Mouse (Mus musculus) gastrocnemius, adult 18-20 months (tissue): Measurements from ENCODE around the gene Mgarp. TPM values are rescaled to one million over a fixed set of nuclear protein-coding genes. Genes with fewer than 3 reads are reported as not detected.
"Not testable (repeated sequence)": the region's sequence is repeated elsewhere in the genome, so short reads cannot be mapped to it uniquely, and the experiment has no call there.

Experiments
- DNase-seq: peaks from one replicate; pipeline ENCODE4 v3.0.0; 2021; ENCODE audit warnings: low spot score
- long read RNA-seq, 2 experiments: library from polyadenylated mRNA; stranded (forward); transcript quantifications; one replicate each; pipeline ENCODE4 v2.0.0; 2021
- total RNA-seq, 2 experiments: library from RNA; stranded (reverse); gene quantifications; 2 replicates each; pipeline ENCODE4 v1.2.3; 2021

Gene Mgarp
- total RNA-seq = under 1 TPM in 1 of 2 experiments, not detected in 1; 0.25 TPM
- long read RNA-seq, experiment 1 = 0 reads
- long read RNA-seq, experiment 2, partial matches to known transcripts = 0 of 1 reads
- long read RNA-seq, experiment 2, other reads (novel, unspliced or antisense) = 0 of 1 reads

DNA sequence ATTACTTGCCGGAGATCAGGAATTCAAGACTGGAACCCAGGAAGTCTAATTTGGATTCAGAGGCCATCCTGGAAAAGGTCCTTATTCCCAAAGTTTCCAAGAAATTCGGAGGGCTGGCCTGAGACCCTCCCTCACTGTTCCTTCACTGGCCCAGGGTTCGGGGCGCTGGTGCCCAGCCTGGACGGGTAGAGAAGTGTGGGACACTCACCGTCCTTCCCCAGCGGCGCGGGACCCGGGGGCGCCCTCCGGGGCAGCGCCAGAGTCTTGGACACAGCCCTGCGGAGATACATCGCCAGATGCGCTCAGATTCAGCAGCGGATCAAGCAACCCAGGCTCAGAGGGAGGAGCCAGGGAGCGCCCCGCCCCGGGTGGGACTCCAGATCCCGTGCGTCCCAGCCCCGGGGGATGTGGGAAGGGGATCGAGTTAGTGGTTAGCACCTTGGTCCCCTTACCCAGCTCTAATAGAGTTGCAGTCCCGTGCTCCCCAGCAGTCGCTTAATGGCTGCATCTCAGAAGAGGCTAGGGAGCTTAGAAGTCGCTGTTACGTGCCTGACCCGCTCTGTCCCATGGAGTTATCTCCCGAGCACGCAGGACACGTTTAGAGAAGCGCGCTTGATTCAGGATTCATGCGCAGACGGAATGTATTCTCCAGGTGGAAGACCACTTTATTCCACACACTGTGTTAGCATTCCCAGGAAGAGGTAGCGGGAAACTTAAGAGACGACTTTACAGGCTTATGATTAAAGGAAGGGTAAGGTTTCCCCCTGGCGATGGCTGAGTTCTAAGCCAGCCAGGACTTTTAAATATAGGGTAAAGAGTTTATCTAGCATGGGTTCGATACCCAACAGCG is at the start of gene Mgarp:
Mgarp (minus strand) TSS at position 520 of the 850 bp plus-strand sequence.
- peak; percentile 55 for DNase-seq

DNA sequence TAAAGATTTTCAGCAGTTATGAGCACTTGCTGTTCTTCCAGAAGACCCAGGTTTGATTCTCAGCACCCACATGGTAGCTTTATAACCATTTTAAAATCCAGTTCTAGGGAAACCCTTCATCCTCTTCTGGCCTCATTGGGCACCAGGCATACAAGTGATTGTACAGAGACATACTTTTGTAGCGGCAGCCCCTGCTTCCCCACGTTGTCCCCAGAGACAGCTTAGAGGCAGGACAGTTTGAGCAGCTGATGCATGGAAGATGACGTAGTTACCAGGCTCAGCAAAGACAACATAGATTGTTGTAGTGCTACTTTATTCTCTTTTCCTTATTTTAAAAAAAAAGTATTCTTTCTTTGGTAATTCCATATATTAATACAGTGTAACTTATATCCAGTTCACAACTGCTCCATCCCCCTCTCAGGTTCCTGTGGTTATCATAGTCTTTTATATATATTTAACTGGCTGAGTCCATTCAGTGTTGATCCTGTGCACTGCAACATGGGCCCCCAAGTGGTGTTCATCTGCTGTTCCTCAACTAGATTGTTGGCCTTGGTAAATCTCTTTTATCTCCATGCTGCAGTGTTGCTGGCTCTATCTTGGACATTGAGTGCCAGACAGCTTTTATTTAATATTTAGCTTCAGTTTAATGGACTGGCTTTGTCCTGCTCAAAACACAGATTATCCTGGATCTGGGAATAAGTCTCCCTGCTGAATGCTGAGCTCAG is 38.5 kb upstream of the Mgarp start:
- no peak for DNase-seq

DNA sequence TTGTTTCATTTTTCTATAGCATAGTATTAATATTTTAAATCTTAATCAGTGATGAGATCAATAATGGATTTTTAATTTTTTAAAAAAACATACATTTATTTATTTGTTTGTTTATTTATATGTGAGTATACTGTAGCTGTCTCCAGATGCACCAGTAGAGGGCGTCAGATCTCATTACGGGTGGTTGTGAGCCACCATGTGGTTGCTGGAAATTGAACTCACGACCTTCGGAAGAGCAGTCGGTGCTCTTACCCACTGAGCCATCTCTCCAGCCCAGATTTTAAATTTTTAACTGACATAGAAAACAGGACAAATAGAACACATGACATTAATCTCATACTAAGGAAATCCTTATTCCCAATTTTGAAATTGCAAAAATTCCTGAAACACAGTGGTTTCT is 37.8 kb upstream of the Mgarp start:
- not testable (repeated sequence) for DNase-seq

DNA sequence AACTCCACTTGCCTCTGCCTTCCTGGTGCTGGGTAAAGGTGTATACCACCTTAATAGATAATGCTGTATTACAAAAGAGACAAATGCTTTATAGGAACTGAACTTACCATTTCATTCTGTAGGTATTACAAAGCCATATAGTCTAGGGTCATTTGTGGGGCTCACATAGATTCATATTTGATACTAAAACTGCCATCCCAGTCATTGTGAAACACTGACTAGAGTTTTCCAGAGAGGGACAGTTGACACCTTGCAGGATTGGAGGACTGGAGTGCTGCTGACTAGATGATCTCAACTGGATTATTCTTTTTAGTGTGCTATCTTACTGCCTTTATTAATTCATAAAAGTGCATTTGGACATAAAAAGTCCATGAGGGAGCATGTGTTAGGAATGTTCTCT is 28.9 kb upstream of the Mgarp start:
- DNase-seq = no peak

DNA sequence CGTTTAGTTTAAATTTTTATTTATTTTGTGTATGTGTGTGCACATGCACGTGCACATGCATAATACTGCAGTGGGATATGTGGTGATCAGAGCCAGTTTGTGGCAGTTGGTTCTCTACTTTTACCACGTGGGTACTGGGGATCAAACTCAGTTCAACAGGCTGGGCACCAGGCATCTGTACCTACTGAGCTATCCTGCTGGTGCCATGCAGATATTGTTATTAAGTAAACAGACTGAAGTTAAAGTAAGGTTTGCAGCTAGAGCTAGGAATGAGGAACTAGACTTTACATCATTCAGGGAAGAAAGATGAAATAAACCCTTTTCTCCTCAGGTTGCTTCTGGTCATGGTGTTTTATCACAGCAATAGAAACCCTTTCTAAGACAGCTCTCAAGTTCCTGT is 25.4 kb upstream of the Mgarp start:
- no peak for DNase-seq

DNA sequence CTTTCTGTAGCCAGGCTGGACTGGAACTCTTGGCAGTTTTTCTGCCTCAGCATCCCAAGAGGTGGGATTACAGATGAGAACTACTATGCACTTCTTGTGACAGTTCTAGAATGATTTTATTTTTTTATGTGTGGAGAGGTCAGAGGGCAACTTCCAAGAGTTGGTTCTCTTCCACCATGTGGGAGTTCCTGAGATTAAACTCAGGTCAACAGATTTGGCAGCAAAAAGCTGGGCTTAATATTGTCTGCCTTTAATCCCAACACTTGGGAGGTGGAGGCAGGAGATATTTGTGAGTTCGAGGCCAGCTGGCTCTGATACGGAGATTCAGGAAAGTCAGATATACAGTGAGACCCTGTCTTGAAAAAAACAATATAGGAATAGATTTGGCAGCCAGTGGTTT is 21.4 kb upstream of the Mgarp start:
- DNase-seq = no peak

DNA sequence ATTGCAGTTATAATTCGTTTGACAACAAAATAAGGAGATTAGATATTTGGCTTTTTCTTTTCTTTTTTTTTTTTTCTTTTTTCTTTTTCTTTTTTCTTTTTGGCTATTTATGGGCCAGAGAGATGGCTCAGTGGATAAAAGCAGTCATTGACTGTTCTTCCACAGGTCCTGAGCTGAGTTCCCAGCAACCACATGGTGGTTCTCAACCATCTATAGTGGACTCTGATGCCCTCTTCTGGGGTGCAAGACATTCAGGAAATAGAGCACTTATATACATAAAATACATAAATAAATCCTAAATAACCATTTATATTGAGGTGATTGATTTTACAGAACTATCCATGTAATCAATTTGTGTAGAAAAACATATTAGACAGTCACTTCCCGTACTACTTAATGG is 20.9 kb upstream of the Mgarp start:
- no peak for DNase-seq

DNA sequence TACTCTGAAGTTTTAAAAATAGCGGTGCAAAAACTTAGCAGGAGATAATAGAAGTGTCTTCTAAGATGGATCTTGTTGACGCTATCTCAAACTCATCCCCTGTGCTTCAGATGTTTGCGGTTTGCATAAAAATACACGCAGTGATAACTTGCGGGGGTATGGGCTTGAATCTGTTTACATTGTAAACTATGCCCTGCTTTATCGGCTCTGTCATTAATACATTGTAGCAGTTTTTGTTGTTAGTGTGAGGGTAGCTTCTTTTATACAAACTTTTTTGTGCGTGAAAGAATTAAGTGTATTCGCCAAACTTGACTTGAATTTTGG is 20.6 kb upstream of the Mgarp start:
- DNase-seq = no peak

DNA sequence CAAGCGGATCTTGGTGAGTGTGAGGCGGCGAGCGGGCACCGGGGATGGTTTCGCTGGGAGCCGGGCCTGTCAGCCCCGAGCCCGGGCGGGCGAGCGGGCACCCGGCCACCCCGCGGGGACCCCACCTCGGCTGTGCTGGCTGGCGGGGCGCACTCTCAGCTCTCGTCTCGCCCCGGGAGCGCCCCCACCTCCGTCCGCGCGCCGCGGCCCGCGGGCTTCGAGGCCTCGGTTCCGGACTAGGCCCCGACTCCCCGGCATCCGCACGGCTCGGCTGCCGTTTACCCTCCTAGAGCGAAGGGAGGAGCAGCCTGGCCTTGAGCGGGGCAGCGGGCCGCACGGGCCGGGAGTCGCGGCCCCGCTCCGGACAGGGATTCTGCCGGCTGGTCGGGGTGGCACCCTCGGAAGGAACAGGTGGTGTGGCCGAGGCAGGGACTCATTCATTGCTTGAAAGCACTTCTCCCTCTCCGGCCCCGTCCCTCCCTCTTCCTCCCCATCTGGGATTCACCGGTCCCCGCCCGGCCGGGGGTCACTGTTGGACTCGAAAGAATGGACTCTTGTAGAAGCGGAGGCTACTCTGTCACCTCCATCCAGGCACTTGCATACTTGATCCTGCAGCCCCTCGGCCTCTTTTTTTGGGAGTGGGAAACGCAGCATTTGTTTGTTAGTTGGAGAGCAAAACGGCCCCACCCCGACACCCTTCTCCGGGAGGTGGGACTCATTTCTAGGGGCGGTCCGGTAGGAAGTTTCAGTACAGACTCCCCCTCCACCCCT is 20.0 kb upstream of the Mgarp start:
- DNase-seq = peak; percentile 35

DNA sequence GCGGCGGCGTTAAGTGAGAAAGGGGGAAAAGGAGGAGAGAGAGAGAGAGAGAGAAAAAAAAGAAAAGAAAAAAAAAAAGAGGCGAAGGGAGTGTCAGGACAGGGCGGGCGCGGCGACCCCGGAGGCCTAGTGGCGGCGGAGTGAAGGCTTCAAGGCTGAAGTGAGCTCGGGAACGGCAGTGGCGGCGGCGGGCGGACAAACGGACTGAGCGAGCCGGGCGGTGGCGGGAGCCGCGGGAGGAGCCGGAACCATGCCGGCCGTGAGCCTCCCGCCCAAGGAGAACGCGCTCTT is 19.5 kb upstream of the Mgarp start:
- no peak for DNase-seq

DNA sequence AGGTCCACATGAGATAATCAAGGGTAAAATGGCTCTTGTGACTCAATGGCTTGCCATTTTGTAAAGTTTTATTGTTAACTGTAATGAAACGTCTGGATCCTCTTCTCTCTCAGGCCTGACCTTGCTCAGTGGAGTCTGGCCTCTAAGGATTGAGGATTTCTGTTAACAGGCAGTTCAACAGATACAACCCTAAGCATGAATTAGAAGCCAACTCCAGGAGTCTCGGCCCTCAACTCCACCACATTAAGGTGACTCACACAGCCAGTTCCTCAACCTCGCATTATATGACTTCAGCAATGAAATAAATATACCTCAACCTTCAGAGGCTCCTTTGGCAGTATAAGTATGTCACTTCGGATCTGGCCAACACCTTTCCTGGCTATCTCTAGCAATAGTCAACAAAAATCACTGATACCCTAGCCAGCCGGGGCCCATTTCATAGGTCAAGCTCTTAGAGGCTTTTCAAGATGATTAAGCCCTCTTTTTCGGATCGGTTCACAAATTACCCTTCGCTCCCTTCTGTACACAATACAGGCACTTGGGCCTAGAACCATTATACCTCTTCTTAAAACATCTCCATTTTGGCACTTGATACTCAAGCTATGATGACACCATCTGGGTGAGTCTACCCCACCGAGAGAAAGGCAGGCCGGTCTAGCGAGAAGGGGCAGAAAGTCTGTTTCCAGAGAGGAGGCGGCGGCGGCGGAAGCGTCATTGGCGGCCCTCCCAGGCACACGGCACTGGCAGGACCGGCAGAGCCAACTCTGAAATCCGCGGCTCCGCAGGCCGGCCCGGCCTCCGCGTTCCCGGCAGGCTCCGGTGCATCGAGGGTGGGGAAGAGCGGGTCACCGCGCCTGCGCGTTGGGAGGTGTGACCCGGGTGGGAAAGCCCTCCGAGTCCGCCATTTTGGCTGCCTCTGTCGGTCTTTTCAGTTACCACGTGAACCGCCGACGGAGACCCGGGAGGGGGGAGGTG is 18.8 kb upstream of the Mgarp start, which contains the start of gene Naa15:
Naa15 (plus strand) TSS at position 51 of the 975 bp plus-strand sequence.
- DNase-seq = peak; percentile 95

DNA sequence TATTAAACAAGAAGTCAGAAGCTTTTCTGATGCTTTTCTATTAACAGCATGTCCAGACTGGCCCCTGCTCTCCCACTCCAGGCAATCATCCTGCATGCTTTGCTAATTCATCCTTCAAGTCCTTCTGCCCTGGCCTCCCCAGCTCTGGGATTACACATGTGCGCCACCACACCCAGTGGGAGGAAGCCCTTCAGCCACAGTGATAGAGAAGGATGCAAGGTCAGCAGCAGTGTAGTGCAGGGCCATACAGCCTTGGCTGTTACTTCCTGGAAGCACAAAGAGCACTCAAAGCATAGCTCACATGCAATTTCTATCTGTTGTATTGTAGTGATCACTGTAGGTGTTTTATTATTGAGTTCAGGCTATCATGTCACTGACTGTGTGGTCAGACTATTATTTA is 16.7 kb upstream of the Mgarp start:
- DNase-seq = no peak

DNA sequence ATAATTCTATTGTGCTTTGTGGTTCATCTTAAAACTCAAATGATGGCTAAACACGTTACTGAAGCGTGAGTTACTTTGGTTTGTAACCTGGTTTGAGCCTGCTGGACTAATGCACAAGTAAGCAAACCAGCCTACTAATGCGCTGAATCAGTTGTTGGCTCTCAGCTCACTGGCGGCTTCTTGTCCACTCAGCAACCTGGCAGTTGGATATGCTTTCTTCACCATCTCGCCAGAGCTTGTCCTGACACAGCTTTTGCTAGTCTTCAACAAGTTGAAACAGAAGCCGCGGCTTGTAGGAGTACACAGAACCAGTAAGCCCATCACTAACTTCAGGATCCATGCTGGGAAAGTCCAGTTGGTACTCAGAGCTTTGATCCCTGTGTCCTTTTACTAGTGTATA is 15.9 kb upstream of the Mgarp start:
- DNase-seq = peak; percentile 68

DNA sequence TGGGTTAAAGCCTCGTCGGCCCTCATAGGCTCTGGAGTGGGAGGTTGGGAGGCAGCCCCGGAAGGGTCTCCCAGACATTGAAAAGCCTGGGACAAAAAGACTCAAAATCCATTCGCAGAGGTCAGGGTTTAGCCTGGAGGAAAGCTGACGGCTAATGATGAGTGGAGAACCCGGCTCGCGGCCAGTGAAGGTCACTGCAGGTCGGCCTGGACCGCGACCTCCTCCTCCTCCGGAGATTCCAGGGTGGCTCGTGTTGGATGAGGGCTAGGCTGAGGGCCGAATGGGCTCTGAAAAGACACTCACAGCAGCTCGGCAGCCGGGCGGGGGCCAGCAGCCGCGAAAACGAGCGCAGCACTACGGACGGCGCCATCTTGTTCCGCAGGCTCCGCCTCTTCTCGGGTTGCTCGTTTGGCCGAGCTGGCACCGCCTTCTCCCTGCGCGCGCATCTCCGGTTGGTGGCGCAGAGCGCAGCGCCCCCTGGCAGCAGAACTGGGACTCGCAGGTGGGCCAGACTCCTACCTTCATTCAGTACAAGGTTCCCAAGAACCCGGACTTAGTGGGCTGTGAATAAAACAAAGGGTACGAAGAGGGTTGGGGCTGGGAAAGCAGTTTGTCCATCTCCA is 12.1 kb upstream of the Mgarp start, which contains the start of gene Ndufc1:
Ndufc1 (minus strand) TSS at position 428 of the 623 bp plus-strand sequence.
- peak; percentile 97 for DNase-seq

DNA sequence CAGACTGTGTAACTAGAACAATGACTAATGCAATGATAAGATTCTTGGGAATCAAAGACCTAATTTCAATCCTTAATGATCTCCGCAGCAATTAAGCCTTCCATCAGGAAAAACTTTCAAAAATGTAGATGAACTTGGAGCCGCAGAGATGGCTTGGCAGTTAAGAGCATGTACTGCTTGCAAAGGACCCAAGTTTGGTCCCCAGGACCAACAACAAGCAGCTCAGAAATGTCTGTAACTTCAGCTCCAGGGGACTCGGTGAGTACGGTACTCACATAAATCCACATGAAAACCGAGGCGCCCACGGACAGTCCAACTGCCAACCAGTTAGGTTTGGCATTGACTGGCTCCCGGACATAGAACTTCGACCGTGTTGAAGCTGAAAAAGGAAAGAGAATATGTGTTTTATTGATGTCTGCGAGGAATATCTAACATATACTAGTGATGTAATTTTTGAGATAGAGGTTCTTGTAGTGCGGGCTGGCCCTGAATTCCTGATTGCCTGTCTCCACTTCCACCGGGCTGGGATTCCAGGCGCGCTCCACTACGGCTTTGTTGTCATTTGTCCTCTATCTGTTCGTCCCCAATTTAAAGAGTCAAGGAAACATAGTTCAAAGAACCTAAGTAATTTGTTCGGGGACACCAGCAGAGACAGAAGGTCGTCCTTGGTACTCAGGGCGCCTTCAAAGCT is 11.5 kb upstream of the Mgarp start:
- DNase-seq = no peak

DNA sequence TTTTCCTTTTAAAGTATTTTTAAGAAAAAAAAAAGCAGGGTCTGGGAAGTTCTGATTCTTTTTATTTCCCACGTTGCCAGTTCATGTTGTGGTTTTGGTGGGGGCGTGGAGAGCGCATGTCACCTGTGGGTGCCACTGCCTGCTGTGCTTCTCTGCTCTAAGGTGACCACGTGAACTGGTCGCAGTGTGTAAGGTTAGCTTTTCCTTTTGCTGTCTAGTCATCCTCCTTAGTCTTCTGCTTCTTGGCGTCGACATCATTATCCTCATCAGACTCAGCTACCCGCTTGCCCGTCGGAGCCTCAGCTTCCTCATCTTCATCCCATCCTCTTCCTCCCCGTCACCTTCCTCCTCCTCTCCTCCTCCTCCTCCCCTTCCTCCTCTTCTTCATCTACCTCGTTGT is 6.1 kb upstream of the Mgarp start:
- no peak for DNase-seq

DNA sequence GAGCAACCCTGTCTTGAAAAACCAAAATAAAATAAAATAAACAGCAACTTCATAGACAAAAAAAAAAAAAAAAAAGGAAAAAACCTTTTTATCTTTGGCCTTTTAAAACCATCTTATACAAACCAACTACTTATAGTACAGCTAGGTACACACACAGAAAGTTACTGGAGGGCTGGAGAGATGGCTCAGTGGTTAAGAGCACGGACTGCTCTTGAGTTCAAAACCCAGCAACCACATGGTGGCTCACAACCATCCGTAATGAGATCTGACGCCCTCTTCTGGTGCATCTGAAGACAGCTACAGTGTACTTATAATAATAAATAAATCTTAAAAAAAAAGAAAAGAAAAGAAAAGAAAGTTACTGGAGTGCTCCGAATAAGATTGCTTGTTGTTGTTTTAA is 5.5 kb upstream of the Mgarp start:
- not testable (repeated sequence) for DNase-seq

DNA sequence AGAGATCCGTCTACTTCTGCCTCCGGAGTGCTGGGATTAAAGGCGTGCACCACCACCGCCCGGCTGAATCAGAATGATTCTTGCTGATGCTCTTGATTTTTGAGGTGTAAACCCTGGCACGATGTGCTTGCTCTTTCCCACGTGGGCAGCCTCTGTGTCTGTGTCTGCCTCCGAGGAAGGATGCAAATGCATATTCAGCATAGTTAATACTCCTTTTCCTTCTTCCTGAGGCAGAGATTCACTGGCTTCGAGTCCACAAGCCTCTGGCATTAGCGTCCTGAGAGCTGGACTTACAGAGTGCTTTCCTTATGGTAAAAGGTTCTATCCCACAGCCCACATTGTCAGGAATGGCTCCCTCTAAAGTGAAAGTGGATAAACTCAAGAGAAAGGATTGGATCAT is 4.1 kb upstream of the Mgarp start:
- DNase-seq = no peak

DNA sequence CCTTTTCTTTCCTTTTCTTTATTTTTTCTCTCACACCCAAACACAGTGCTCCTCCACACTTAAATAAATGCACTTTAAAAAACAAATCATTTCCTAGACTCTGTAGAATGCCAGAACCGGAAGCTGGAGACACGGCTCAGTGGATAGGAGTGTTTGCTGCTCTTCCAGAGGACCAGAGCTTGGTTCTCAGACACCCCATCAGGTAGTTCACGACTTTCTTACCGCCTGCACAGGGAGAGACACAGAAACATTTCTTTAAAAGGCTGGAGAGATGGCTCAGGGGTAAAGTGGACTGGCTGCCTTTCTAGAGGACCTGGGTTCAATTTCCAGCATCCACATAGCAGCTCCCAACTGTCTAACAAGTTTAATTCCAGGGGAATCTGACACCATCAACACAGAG is 3.0 kb upstream of the Mgarp start:
- no peak for DNase-seq

DNA sequence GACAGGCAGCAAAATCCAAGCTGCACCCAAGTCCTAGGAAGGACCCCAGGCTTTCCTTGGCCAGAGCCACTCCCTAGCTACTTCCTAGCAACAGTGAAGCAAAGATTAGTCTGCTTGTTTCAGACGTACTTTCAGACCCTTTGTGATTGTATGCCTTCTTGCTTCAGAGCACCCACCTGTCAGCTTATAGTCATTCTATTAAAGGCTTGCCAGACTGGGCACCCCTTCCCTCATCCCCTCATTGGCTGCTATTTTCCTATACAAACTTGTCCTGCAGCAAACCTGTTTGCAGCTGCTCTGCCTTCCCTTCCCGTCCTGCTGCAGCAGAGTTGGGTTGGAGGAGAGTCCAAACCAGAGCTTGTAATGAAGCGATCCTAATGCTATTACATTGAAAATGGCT is 2.1 kb upstream of the Mgarp start:
- DNase-seq = no peak
